Mouse (Mus musculus) splenic B cell, adult 2 months (primary cell): ENCODE results near the gene Iqca.

Experiments used
- DNase-seq: peaks from one replicate; pipeline ENCODE4 v3.0.0-alpha.2; 2011; ENCODE audit warnings: low read depth, low spot score
- H3K27me3 ChIP-seq: 2 replicates; pipeline ENCODE4 v1.6.1; 2012; ENCODE audit warnings: mild to moderate bottlenecking, low read length, moderate library complexity, mixed read lengths; ENCODE audit not compliant: control insufficient read depth, poor library complexity, insufficient read depth, severe bottlenecking
- H3K36me3 ChIP-seq: 2 replicates; pipeline ENCODE4 v1.6.1; 2012; ENCODE audit warnings: mild to moderate bottlenecking, low read length, moderate library complexity, mixed read lengths; ENCODE audit not compliant: control insufficient read depth, poor library complexity, insufficient read depth, severe bottlenecking

Iqca gene

DNA sequence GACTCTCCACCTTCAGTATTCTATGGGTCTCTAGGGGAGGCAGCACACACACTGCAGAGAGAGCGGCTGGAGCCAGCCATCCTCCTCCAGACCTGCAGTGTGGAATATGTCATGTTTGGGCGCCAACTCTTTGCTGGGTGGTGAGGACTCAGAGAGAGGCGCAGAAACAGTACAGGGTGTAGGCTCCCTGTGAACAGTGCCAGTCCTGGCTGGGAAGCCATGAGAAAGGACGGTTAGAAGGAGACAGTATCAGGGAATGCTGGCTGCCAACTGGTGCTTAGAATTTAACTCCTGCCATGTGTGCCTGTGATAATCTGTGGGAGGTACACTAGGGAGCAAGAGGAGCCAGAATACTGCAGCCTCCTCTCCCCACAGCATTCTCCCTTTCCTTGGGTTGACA, 98.2 kb downstream of the Iqca start:
- Histone ChIP-seq H3K36me3 (no peaks in the 10 kb centered on the region), H3K27me3 (no peaks in the 10 kb centered on the region)
- no peak for DNase-seq

DNA sequence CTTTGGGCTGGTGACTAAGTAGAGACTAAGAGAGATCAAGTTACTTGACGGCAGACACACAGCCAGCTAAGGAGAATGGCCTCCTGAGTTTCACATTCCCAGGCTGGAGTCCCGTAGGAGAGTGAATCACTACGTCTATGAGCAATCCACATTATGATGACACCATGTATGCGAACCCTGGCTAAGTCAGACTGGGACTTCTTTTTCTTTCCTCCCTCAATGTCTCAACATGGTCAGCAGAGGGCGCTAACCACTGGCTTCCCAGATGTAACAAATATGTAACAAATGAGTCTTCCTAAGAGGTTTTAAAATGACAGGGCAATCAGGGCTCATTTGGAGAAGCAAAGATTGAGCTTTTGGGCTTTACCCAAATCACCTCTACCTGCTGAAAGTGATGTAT, 101.9 kb downstream of the Iqca start:
- Histone ChIP-seq H3K36me3 (no peaks in the 10 kb centered on the region), H3K27me3 (no peaks in the 10 kb centered on the region)
- DNase-seq: peak; percentile 46

DNA sequence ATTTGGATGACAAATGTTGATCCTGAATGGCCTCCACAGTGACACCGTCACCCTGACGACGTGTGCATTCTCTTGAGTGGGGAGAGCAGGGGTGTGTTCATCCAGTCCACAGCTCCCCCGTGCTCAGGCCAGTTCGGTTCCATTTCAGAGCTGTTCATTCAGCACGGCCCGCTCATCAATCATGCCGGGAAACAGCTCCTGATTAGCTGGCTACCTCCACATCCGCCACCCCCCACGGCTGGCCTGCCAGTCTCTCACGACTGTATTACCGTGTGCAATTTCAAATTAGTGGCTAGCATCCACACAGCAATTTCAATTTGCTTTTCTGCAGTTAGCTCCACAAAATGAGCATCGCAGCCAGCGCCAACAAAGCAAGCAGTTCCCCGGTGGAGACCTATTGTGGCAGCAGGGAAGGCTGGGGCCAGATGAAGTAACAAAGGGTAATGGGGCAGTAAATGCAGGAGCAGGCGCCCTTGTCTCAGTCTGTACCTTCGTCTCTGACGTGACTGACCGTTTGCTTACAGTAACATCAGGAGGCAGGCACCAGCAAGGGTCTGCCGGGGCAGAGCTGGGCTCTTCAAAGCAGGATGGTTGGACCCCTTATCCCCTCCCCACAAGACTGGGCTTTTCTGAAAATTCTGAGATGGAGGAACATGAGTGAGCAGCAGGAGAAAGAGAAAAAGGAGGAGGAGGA, 103.0 kb downstream of the Iqca start:
- Histone ChIP-seq H3K36me3 (no peaks in the 10 kb centered on the region), H3K27me3 (no peaks in the 10 kb centered on the region)
- DNase-seq: no peak

DNA sequence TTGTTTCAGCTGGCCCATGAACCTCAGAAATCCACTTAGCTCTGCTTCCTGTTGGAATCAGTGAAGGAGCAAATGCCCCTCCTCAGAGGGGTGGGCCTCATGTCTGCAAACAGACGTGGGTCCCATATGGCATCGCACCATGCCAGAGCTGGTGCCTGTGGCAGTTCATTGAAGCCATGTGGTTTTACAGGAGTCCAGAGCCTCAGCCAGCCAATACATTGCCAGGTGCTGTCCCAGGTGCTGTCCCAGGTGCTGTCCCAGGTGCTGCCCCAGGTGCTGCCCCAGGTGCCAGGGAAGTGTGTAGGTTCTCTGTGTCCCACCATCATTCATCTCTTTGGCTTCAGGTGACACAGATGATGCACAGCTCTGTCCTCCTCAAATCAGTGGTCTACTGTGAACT, 124.9 kb downstream of the Iqca start:
- no peaks in the 10 kb centered on the region for H3K36me3 ChIP-seq
- H3K27me3 ChIP-seq: no peaks in the 10 kb centered on the region
- no peak for DNase-seq

DNA sequence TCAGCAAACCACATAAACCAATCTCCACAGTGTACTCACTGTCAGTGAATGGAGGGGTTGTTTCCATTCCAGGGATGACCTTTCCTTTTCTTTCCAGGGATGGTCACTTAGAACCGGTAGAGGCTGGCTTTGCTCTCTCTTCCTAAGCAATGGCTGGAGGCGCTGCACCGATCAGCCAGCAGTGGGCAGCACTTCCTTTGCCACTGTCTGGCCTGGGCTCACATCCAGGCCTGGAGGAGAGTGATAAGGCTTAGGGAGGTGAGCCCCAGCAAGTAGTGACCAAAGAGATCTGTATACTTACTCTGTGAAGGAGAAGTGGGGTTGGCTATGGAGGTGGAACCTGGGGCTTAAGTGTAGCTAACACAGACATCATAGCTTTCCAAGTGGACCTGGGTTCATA, 126.3 kb downstream of the Iqca start:
- no peak for DNase-seq
- Histone ChIP-seq H3K27me3 (no peaks in the 10 kb centered on the region), H3K36me3 (no peaks in the 10 kb centered on the region)

DNA sequence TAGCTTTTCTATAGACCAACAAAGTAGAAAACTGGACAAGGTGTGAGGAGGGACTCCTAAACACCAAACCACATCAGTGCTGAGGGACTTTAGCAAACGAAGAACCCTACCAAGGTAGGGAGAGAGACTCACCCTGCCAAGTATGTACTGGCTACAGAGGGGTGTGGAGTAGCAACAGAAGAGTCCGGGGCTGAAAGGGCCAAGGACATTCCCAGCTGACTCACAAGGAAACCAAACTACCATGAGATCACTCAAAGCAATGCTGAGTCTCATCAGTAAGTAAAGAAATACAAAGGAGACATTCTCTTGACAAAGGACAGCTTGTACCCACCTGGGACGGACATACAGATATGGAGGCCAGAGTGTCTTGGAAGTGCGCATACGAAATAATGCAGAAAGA, 132.9 kb downstream of the Iqca start:
- DNase-seq: no peak
- Histone ChIP-seq H3K36me3 (no peaks in the 10 kb centered on the region), H3K27me3 (no peaks in the 10 kb centered on the region)

DNA sequence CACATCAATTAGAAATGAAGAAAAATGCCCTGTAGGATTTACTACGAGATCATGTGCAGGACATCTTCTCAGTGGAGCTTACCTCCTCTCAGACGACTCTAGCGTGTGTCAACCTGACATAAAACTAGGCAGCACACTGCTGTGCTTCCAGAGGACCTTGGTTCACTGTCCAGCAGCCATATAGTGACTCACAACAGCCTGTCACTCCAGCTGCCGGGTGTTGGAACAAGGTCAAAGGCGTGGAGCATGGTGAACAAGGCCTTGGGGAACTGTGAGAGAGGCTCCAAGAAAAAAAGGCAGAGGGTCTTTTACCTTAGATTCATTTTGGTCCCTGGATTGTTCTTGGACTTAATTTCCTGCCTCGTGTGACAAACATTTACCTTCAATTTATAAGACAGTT, 135.1 kb downstream of the Iqca start:
- no peaks in the 10 kb centered on the region for H3K27me3 ChIP-seq
- no peaks in the 10 kb centered on the region for H3K36me3 ChIP-seq
- no peak for DNase-seq

DNA sequence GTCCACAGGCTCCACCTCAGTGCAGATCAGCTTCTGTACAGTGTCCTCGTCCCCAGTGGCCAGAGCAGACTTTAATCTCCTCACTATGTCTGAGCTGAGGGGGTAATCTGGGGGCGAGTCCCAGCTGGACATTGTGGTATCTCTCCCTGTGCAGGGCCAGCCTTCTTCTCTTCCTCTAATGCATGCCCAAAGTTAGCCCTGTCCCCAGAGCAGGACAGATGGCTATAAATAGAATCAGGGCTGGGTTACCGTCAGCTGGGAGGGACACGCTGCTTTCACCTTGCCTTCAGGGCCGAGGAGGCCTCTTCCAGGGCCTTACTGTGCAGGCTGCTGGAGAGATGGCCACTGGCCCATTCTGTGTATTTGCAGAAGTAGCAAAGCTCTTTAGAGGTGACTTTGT, 138.8 kb downstream of the Iqca start, which contains the start of gene Asb18:
Gene Asb18, minus strand, starts transcription at position 221 of the 400 bp plus-strand sequence.
- no peak for DNase-seq
- Histone ChIP-seq H3K27me3 (no peaks in the 10 kb centered on the region), H3K36me3 (no peaks in the 10 kb centered on the region)

DNA sequence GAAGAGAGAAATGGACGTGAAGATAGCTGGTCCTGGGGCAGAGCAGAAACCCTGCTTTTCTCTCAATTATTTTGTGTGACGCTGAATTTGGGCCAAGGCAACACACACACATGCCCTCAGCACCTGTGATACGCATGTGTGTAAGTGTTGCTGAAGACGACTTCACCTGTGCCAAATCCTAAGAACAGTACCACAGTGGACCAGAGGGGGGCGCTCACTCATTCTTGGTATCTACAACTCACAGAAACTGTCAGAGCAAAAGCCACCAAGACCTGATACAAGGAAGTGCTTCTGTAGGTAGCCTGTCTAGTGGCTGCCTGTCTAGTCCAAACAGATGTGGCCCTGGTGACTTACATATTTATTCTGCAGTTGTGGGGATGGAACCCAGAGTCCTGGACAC, 139.9 kb downstream of the Iqca start:
- DNase-seq: no peak
- H3K27me3 ChIP-seq: no peaks in the 10 kb centered on the region
- H3K36me3 ChIP-seq: no peaks in the 10 kb centered on the region

DNA sequence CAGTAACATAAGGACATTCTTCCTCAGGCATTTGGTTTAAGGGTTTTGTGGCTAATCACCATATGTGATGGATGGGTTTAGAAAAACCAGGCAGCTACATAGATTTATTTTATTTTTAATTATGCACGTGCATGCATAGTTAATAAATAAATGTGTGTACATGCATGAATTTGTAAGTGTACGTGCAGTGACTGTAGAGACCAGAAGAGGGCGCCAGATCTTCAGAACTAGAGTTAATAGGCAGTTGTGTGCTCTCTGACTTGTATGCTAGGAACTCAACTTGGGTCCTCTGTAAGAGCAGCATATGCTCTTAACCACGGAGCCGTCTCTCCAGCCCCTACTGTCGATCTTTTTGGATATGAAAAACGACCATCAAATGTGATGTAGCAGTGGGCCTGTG, 140.4 kb downstream of the Iqca start:
- DNase-seq: no peak
- Histone ChIP-seq H3K36me3 (no peaks in the 10 kb centered on the region), H3K27me3 (no peaks in the 10 kb centered on the region)

DNA sequence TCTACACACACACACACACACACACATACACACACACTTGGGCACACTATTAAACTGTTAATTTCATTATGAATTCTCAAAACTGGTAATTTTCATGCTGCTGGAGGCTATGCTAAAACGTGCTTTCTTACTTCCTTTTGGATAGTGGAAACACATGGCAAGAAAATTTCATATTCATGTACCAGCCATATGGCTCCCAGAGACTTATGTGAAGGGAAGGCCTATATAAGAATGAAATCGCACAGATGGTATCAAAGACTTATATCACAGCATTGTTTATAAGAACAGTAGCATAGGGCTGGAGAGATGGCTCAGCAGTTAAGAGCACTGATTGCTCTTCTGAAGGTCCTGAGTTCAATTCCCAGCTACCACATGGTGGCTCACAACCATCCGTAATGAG, 141.0 kb downstream of the Iqca start:
- no peak for DNase-seq
- no peaks in the 10 kb centered on the region for H3K27me3 ChIP-seq
- no peaks in the 10 kb centered on the region for H3K36me3 ChIP-seq

DNA sequence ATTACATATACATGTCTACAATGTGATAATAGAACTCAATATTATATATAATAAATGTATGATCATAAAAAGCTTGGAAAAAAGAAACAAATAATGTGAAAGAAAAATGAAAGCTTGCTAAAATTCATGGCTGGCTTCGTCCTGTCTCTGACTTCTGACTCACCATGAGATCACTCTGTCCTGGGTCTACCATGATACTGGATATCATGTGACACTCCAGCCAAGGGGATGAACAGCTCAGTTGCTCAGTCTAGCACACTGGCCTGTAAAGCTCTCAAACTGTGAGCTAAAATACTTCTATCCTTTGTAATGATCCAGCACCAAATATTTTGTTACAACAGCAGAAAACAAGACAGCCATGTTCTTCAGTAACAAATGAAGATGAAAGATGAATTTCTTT, 143.1 kb downstream of the Iqca start:
- no peak for DNase-seq
- Histone ChIP-seq H3K27me3 (no peaks in the 10 kb centered on the region), H3K36me3 (no peaks in the 10 kb centered on the region)

DNA sequence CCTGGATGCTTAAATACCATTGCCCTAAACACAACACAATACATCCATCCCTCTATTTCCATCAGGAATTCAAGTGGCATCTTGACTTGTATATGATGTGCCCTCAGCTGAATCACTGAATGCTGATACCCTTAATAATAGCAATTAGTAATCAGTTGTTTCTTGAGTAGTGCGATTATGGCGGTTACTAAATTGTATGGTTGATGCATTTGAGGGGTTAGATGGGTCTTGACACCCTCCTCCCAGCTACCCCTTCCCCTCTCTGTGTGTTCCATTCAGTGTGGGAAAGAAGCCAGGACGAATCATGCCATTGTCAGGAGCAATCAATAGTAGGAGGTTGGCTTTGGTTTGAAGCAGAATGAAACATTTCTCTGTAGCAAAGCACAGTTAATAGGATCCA, 144.0 kb downstream of the Iqca start:
- no peak for DNase-seq
- Histone ChIP-seq H3K27me3 (no peaks in the 10 kb centered on the region), H3K36me3 (no peaks in the 10 kb centered on the region)

DNA sequence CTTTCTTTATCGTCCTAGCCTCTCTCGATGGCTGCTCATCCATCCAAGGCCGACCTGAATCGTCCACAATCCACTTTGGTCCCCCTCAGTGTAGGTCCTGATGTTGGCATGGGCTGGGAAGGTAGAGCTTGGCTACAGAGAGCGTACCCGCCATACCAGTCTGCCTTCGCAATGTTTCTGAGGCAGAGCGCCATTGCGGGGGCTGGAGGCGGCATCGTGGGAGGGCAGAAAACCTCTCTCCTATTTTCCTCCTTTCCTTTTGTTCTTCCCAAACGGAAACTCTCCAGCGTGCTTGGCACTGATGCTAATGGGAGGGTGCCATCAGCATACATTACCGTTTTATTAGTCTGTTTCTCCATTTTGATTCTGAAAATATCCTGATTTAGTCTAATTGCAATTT, 146.5 kb downstream of the Iqca start:
- DNase-seq: no peak

DNA sequence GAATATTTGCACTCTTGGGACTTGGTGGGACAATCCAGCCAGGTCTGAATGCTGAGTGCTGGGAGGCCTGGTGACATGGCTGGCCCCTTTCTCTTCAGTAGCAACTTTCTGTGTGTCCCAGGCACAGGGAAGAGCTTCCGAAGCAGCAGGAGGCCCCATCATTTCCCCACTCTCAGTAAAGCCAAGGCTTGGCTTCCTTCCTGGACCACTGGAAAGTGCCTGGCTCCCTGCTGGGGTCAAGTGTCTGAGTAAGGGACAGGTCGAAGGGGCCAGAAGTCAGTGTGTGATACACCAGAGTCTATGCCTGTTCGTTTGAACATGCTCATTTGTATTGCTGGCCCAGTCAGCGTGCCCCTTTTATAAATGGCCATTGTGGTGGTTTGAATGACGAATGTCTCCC, 152.2 kb downstream of the Iqca start:
- Histone ChIP-seq H3K27me3 (no peaks in the 10 kb centered on the region), H3K36me3 (no peaks in the 10 kb centered on the region)
- DNase-seq: no peak

More for the DNA sequence above, 146.5 kb downstream of the Iqca start:
- H3K27me3 ChIP-seq: no peaks in the 10 kb centered on the region
- H3K36me3 ChIP-seq: no peaks in the 10 kb centered on the region

DNA sequence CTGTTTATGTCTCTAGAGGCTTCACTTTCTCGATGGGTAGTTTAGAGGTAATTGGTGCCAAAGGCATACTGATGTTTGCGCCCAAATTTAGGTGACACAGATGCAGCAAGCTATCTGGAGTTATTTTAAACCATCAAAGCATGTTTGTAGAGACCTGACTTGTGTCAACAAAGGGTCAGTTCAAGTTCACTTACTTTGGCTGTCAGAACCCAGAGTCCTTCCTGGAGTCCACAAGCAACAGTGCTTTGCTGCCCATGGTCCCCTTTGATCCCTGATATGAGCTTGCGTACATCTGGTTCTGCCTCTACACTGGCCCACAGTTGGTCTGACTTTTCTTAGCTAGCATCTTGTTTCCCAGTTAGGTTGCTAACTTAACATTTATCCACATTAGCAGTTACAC, 153.3 kb downstream of the Iqca start:
- Histone ChIP-seq H3K27me3 (no peaks in the 10 kb centered on the region), H3K36me3 (no peaks in the 10 kb centered on the region)
- DNase-seq: no peak
